Comparison of ENCODE assay signal across 8 mouse cellular contexts in the genomic region with DNA sequence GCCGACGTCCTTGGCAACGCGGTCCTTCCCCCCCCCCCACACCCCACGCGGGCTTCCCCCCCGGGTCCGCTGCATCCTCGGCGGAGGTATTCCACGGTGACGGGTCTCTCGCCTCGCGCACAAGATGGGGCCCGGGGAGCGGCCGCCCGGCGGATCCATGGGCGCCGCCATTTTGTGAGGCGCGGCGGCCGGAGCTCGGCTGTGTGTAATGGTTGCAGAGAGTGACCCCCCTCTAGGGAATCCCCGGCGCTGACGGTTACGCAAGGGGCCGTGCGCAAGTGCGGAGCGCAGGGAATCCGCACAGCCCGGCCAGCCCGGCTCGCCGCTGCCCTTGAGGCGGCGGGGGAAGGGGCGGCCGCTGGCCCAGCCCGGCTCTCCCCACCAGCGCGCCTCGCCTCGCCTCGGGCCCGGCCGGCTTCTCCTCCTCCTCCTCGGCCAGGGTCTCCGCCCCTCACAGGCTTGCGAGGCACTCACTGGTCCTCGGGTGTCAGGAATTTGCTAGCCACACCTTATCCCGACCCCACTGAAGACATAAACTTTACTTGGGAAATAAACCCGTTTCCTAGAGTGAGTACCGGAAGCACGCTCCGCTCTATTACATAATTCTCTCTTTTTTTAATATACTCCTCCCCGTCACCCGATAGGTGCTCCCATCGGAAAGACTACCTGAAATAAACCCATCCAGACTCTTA. TPM values are rescaled to one million over a fixed set of nuclear protein-coding genes. Genes with fewer than 3 reads are reported as not detected.
A peak's percentile ranks its signal among the peaks of the same experiment; 100 is the strongest.
DNase-seq lines count a peak whose midpoint lies in the region; ATAC-seq and TF ChIP-seq lines count a peak whose summit lies in the region.

No protein-coding gene starts in this region.

- no peaks in the 10 kb centered on the region for H3K27me3 ChIP-seq in hindbrain, postnatal 0 days (ENCODE audit: insufficient read depth, low read length)

- peaks cover 11% of the 10 kb centered on the region; the same call in 1 of the 2 replicates for H3K4me1 ChIP-seq in hindbrain, postnatal 0 days (ENCODE audit: insufficient read depth, low read length)

- no peaks in the 10 kb centered on the region for H3K36me3 ChIP-seq in hindbrain, postnatal 0 days (ENCODE audit: insufficient read depth, low read length)
- peaks cover 7% of the 10 kb centered on the region; the same call in 1 of the 2 replicates for H3K36me3 ChIP-seq in macrophage (ENCODE audit: inconsistent target)

- no peaks in the 10 kb centered on the region for H3K9me3 ChIP-seq in hindbrain, postnatal 0 days (ENCODE audit: low read length)

- peak; percentile 94 for DNase-seq in adipocyte (ENCODE audit: low spot score)
- DNase-seq in gastrocnemius, adult 2 months = peak; percentile 96
- DNase-seq in hindbrain, postnatal 0 days (ENCODE audit: low spot score) = peak; percentile 96
- peak; percentile 86 to 87 for DNase-seq in left cerebral cortex, adult 2 months (ENCODE audit: extremely low spot score in 1 of 2, low spot score in 2 of 2)
- peak; percentile 88 for DNase-seq in retina, postnatal 7 days (ENCODE audit: low read depth, low spot score)
- DNase-seq in urinary bladder, postnatal 10 days (ENCODE audit: low spot score) = peak; percentile 64

- H3K27ac ChIP-seq in gastrocnemius, adult 2 months = peak overlapping the region; percentile 96
- H3K27ac ChIP-seq in hindbrain, postnatal 0 days = peak overlapping the region; percentile 100
- H3K27ac ChIP-seq in left cerebral cortex, adult 2 months = peak overlapping the region; percentile 96
- H3K27ac ChIP-seq in macrophage = peak overlapping the region; percentile 77

- peak; percentile 60 for ATAC-seq in common myeloid progenitor, adult 5-6 weeks (replicated peaks; ENCODE audit: low read depth, poor library complexity, severe bottlenecking)
- ATAC-seq in hindbrain, postnatal 0 days = peak; percentile 84

- WGBS in hindbrain, postnatal 0 days = under 1% methylated on average over 54 of the region's 64 CpGs
- under 1% methylated on average over 56 of the region's 64 CpGs for WGBS in macrophage (ENCODE audit: missing documents)

- intact Hi-C loops in gastrocnemius, adult 2 months (cut with DNase I) = loop anchor here (2.0 to 10.0 kb wide), 5 partner anchors 175 to 521 kb away; partner anchors contain the start of genes Ano6 and Scaf11
- intact Hi-C loops in left cerebral cortex, adult 2 months (cut with DNase I) = loop anchor here (1.0 to 5.0 kb wide), 4 partner anchors 175 to 523 kb away; partner anchors contain the start of genes Scaf11 and Slc38a2

- peak overlapping the region; percentile 100 for H3K9ac ChIP-seq in hindbrain, postnatal 0 days (replicated peaks; ENCODE audit: low read length)

- H3K4me2 ChIP-seq in hindbrain, postnatal 0 days (ENCODE audit: low read depth, low read length) = peak overlapping the region; percentile 71

- H3K4me3 ChIP-seq in gastrocnemius, adult 2 months = peak overlapping the region; percentile 79
- peak overlapping the region; percentile 95 for H3K4me3 ChIP-seq in hindbrain, postnatal 0 days (ENCODE audit: low read length)
- H3K4me3 ChIP-seq in left cerebral cortex, adult 2 months = peak overlapping the region; percentile 84
- peak overlapping the region; percentile 43 for H3K4me3 ChIP-seq in macrophage (ENCODE audit: inconsistent target)

- no peak for TF ChIP-seq CTCF in gastrocnemius, adult 2 months (IDR thresholded peaks at IDR 0.05)
- TF ChIP-seq CTCF in hindbrain, postnatal 0 days (IDR thresholded peaks at IDR 0.05; ENCODE audit: low read depth) = no peak
- TF ChIP-seq CTCF in left cerebral cortex, adult 2 months (IDR thresholded peaks at IDR 0.05) = no peak

- peaks cover 65% of the 10 kb centered on the region for H3K79me2 ChIP-seq in macrophage (ENCODE audit: inconsistent target)

RNA-seq across cellular contexts. Expression of gene Arid2, which starts 1.8 kb away (rescaled TPM):
- 48.1 and 66.9 TPM in 2 replicates for total RNA-seq in common myeloid progenitor, adult 5-6 weeks (2017)
- 10 to 100 TPM; 13.1 to 13.2 TPM for total RNA-seq in gastrocnemius, adult 2 months (2021)
- 35.0 and 38.4 TPM in 2 replicates for total RNA-seq in hindbrain, postnatal 0 days (2014; rRNA removed)
- polyA plus RNA-seq in hindbrain, postnatal 0 days (2015; fragmentation: Nextera tagmentation; extraction: Ambion mirVana) = 11.2 and 11.5 TPM in 2 replicates
- total RNA-seq in left cerebral cortex, adult 2 months (2021) = 10 to 100 TPM; 30.3 to 35.3 TPM
- total RNA-seq in macrophage (2018; cell fraction: chromatin; rRNA removed) = 100 to 1,000 TPM in 9 of 26 experiments, 10 to 100 TPM in 17; 38.6 to 153 (median 91.7) TPM
- total RNA-seq in macrophage (2018; cell fraction: cytosol; rRNA removed) = 10 to 100 TPM in 23 of 26 experiments, 1 to 10 TPM in 3; 7.4 to 26.9 (median 16.3) TPM
- 100 to 1,000 TPM in 1 of 26 experiments, 10 to 100 TPM in 25; 26.3 to 140 (median 56.9) TPM for total RNA-seq in macrophage (2018; cell fraction: nucleus; rRNA removed)
- 11.8 to 14.0 TPM (median 12.7 TPM) in 3 replicates for polyA plus RNA-seq in macrophage (2018)

Comparison
In these comparisons a context has a peak if more than half of its experiments do, and no peak if none do; other contexts are left out.
1. Peak in every context shown above with its lines: DNase-seq, ATAC-seq, H3K4me3 ChIP-seq and H3K27ac ChIP-seq.
2. H3K4me3 ChIP-seq: peak in every context shown above with its lines; median percentile 95 in hindbrain, postnatal 0 days; 84 in left cerebral cortex, adult 2 months; 79 in gastrocnemius, adult 2 months; 43 in macrophage.